Mouse (Mus musculus) retina, postnatal 7 days (tissue): ENCODE results near the gene Gm20388.
A peak's percentile ranks its signal among the peaks of the same experiment; 100 is the strongest.

Experiments used
- DNase-seq: peaks from one replicate; pipeline ENCODE4 v3.0.0-alpha.2; 2012; ENCODE audit warnings: low read depth, low spot score

Gene Gm20388

DNA sequence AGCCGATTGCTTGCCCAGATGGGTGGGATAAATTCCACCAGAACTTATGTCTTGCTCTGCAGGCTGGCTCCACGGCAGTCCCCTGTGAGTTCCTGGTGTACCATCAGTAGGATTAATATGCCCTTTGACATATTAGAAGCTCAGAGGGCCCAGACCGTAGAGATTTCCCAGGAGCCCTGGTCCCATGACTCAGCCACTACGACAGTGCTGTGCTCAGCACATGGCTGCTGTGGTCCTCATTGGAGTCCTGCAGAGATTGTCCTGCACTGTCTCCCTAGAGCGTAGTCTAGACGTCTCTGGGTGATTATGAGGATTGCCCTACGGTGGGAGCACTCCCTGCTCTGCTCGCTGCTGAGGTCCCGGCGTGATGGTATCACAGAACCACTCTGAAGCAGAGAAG is 4384.3 kb downstream of the Gm20388 start:
- no peak for DNase-seq

DNA sequence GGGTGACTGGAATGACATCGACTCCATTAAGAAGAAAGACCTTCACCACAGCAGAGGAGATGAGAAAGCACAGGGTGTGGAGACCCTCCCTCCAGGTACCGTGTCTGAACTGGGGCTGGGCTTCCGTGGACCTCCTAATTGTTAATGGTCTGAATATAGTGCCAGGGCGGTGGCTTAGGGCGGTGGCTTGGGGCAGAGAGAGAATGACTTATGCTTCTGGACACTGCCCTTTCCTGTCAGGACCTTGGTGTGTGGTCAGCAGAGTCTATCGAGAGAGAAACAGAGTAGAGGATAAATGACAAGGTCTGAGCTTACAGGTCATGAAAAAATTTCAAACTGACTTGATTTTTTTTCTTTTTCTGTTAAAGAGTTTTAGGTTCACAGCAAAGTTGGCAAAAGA is 4384.7 kb downstream of the Gm20388 start:
- DNase-seq = no peak

DNA sequence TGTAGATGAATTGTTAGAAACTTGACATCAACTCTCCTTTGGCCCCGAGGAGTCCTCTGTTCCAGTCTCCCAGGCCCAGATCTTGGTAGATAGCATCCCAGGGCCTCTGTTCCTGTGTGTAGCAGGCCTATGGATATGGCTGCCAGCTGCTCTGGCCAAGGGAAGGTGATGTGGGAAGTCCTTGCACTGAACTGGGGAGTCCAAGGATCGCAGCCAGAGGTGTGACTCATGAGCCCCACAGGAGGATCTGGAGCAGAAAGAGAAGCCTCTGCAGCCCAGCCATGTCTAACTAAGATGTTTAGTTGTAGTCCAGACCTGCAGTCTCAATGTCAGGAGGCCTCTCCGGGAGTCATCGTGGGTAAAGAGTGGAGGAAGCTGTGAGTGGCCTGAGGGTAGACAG is 4390.9 kb downstream of the Gm20388 start:
- no peak for DNase-seq

DNA sequence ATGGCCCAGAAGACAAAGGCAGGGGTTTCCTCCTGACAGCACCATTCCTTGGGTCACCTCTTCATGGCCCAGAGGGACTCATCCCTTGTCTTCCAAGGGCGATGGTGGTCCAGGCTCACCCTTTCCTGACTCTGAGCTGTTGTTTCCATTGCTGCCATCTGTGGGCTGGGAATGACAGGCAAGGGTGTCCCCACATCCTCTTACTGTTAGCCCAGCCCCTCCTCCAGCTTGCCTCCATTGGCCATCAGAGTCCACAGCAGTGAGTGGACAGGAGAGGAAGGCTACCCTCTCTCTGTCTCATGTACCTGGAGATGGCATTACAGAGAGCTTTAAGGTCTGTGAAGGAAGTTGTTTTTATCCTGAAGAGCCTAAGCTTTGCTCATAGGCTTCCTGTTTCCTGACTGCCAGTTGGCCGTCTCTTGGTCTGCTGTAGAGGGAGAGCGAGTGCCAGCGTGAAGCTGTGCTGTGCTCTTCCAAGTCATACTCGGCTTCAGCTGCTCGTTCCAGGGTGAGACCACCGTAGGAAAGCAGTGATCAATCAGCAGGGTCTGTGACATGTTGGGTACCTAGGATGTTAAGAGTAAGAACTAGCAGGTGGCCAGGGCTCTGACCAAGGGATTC is 4391.4 kb downstream of the Gm20388 start:
- no peak for DNase-seq

DNA sequence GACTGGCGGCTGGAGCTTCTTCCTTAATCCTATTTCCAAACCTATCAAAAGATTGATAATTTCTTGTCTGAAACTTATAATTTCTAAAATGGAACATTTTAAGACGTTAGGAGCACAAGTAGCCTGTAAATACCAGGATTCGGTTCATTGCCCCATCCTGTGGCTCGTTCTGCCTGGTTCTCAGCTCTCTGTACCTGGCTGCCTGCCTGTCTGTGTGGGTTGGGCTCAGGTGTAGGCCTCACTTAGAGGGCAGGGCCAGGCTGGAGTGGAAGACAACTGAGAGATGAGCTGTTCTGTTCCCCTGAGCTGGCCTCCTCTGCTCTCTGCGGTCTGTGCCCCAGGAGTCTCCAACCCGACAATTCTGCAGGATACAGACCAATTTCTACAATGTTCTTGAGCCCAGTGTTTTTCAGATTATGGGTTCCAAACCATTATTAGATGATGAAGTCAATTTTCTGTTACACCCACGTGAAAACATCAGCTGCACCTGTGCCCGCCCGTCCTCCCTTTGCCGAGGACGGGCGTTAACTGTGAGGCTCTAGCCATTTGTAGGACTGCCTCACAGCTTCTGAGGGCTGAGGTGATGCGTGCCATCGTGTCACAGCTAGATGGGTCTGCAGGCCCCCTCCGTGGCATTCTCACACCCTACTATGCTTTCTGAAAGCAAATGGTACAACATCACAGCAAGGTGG is 4392.7 kb downstream of the Gm20388 start:
- no peak for DNase-seq

DNA sequence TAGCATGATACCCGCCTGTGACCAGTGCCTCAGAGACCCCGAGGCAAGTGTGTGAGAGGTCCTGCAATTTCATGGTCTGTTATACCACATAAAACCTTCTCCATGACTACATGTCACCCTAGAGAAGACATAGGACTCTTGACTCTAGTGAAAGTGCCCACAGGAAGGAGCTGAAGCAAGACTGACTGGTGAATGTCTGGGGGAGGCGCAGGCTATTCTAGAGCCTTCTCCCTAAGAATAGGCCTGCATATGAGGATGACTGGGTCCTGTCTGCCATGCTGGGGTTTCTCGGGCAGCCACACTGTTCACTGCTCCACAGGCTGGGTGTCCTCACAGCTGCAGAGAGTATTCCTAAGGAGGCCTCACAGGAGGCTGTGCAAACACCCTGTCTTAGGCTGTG is 4393.5 kb downstream of the Gm20388 start:
- no peak for DNase-seq

DNA sequence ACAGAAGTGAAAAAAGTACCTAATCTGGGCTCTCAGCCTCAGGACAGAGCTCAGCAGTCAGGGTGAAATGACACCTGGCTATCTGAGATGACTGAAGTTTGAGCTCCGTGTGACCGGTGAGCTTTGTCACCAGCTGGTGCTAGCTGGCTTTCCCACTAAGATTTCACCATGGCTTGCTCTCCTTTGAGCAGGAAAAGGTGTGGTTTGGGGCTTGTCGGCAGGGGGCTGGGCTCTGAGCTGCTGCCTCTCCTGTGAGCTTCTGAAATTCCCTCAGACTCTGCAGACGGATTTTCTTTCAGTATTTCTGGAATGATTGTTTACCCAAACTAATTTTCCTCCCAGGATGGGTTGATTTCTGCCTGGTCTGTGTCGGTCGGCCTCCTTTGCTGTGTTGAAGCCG is 4395.9 kb downstream of the Gm20388 start:
- no peak for DNase-seq

DNA sequence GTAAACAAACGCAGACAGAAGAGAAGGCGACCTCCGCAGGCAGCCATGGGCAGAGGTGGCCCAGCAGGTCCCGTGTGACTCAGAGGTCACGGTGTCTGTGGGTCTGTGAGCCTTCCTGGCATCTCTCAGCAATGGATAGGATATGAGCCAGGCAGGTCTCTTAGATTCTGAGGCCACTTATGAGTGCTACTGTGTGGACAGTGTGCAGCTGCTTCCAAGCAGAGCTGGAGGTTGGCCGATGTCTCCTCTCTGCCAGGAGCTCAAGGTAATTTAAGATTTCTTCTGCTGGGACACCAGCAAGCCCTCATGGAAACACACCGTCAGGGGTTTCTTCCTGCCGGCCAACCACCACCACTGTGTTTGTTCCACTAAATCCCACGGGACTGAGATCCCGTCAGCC is 4397.1 kb downstream of the Gm20388 start:
- DNase-seq = no peak

DNA sequence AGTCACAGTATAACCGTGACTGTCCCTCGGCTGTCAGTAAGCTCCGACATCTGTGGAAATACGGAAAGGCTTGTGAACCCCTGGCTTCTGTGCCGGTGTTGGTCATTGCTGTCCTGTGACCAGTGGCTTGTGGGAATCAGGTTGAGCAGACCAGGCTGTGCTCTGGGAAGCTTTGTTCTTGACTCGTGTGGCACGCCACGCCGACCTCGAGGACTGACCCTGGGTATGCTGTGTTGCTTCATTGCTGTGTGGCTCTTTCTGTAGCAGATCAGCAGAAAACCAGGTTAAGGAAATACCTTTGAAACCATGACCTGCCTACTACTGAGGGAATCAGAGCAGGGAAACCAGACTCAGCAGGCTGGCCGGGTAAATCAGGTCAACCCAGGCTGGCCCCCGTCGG is 4399.9 kb downstream of the Gm20388 start:
- no peak for DNase-seq

DNA sequence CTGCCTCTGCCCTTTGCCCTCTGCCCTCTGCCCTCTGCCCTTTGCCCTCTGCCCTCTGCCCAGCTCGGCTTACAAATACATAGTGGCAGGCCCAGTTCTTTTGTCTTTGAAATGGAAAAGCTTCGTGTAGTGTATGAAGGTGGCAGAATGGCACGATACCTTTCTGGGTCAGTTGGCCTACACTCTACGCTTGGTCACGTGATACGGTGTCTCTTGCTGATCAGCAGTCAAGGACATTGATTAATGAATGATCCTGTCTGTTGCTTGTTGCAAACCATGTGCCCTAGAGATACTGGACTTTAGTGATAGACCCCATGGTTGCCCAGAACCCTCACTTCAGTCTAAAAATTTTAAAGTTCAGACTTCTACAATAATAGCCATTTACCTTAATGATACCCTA is 4400.5 kb downstream of the Gm20388 start:
- no peak for DNase-seq

DNA sequence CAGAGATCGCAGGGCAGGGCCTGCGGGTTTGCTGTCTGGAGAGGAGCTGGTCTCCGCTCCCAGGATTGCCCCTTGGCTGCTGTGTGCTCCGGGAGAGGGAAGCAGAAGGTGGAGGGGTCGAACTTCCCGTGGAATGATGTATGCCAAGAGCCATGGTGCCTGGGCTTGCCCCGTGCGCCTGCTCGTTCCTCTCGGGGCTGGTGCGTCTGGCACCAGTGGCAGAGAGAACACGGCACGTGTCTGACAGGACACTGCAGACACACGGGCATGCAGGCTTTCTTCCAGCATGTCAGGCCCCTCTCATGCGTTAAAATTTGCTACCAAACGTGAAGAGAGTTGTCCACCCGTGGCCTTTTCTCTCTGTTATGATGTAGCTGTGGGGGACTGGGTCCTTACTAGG is 4401.1 kb downstream of the Gm20388 start:
- no peak for DNase-seq

DNA sequence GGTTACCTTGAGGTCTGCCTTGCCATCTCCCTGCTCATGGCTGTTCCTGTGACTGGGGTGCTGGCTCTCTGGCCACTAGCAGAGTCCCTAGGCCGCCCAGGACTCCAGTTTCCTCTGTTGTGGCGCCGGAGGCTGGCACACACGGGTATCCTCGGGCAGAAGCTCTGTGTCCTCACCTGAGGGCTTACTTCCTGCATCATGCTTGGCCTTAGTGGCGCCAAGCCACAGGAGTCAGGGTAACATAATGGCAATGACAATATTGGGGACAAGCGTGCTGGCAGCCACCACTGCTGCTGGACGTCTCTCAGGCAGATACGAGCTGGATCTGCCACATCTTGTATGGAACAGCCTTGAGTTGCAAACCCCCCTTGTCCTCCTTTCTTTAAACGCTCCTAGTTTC is 4401.6 kb downstream of the Gm20388 start:
- DNase-seq = no peak

DNA sequence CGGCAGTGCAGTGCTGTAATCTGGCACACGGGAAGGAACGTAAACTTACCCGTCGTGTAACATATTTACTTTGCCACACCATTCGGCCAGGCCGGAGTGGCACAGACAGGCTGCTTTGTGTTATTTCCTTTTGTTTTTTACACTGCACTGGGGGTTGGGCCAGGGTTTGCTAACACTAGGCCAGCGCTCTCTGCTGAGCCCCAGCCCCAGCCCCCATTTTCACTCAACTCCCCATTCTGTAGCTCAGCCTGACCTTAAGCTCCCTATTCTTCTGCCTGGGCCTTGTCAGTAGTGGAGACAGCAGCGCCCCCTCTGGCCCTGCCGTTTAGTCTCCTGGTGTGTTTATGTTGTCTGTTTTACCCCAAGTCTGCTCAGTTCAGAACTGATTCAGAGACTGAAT is 4404.2 kb downstream of the Gm20388 start:
- no peak for DNase-seq

DNA sequence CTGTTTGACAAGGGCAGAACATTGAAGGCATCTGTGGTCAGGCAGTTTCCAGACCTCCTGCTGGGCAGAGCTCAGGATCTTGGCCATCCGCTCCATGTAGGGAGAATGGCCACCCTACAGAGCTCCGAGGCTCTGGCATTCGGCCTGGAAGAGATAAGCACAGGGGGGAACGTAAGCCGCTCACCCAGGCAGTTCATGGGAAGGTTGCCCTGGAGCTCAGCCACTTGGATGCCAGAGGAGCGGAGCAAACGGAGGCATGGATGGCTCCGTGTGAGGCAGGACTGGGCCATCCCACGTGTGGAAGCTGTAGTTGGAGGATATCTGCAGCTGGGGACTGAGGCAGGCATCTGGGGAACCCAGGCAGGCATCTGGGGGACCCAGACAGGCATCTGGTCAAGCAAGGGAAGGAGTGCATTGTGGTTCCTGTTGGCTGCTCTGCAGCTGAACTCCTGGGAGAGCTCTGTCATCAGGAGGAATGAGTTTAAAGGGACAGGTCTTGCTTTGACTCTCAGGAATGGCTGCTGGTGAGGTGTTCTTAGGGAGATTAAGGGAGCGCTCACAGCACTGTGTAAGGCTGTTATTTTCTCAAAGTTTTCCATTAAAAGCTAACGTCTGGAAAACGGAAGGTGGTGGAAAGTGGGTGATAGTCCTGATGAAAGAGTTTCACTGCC is 4406.0 kb downstream of the Gm20388 start:
- DNase-seq = peak; percentile 62

DNA sequence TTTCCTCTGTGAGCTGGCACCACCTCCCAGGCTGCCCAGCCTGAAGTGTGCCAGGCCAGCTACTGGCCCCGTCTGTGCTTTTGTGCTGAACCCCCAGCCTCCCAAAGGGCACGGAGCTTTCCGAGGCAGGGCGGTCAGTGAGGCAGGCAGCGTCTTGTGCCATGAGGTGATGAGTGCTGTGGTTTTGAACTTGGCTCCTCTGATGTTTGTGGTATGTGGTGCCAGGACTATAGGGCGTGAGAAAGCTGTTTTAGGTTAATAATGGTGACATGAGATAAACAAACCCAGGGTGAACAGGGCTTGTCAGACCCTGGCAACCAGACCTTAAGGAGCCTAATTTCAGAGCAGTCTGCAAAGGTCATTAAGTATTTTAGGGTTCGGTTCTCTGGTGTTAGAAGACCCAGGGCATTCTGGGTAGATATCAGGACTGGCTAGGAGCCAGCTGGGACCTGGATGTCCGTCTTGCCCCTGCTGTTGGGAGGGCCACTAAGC is 4406.6 kb downstream of the Gm20388 start:
- no peak for DNase-seq

DNA sequence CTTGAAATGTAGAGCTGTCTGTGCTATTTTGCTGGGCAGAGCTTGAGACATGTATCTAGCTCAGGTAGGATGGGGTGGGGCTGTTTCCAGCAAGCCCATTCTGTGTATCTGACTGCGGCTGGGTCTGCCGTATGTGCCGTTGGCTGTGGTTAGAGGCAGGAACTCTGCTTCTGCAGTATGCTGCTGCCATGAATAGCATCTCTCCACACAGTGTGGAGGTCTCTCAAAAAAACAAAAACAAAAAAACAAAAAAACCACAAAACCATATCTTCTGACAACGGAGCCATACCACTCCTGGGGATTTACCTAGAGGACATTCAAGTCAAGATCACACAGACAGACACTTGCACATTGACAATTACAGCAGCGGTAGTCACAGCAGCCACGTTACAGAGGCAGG is 4407.2 kb downstream of the Gm20388 start:
- DNase-seq = no peak

DNA sequence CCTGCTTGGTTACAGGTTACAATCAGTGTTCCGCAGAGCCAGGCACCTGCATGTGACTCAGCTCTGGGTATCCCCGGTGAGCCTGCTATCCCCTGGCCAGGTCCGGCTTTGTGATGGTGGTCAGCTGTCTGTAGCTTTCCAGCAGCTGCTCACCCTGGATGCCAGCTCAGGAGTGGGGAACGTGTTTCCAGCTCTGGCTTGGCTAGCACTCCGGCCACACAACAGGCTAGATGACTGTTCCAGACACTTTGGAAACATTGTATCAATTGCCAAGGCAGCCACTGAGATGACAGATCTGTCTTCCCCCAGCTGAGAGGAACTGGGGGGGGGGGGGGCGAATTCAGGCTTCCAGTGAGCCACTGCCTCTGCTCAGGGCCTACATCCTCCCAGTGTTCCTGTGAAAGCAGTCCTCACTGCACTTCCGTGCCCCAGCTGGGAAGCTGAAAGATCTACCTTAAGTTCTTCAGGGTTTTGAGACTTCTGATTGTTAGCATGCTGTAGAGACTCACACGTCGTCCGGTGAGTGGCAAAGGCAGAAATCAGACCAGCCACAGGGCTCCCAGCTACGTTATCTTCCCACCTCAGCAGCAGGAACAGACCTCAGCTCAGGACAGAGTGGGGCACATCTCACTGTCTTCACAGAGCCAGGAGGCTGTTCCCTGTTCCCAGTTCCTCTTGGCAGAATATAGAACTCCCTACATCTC is 4408.1 kb downstream of the Gm20388 start:
- no peak for DNase-seq

DNA sequence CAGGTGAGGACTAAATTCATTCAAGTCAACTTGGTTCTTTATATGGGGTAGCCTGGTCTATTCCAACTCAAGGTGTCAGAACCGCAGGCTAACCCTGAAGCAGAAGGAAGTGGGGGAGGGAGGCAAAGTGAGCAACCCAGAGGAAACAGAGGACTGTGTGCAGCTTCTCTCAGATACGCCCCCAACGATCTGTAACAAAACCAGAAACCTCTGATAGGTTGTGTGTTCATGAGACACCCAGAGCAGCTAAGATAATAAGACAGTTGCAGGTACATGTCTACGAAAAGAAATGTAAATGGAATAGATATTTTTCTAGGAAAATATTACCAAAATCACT is 4408.6 kb downstream of the Gm20388 start:
- no peak for DNase-seq

DNA sequence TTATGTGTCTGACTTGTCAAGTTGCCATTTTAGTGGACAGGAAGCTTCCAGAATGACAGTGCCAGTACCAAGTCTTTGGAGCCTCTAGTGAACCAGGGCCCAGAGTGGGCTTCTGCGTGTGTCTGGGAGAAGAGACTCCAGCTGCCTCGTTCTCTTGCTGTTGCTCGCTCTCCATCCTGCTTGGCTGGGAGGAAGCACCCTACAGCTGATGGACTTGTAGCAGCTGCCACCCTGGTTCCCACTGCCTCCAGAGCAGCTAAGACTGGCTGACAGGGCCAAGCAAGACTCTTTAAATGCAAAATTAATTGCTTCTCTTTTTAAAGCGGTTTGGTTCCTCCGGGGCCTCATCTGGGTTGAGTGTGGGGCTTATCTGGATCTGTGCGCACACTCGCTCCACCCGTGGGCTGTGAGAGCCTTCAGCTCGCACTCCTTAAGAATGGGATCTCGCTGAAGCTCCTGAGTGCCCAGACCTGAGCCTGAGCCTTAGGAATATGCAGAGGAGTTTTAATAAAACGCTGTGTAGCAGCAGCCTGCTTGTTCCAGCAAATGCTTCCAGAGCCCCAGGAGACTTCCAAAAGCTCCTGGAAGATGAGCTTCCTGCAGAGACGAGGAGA is 4410.7 kb downstream of the Gm20388 start:
- DNase-seq = no peak

DNA sequence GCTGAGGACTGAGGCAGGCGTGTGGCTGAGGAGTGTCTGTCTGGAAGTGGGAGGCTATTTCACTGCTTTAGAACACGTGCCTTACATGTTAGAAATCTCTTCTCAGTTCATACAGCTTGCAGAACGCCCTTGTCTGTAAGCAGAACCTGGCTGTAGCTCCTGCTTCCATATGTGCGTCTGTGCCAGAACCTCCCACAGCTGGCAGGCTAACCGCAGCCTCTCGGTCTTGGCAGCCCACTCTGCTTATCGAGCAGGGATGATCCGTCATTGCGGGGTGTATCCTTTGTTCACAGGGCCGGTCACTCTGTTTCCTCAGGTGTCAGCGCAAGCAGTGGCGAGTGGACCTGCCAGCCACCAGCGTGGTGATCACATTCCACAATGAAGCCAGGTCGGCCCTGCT is 4412.7 kb downstream of the Gm20388 start:
- DNase-seq = no peak

DNA sequence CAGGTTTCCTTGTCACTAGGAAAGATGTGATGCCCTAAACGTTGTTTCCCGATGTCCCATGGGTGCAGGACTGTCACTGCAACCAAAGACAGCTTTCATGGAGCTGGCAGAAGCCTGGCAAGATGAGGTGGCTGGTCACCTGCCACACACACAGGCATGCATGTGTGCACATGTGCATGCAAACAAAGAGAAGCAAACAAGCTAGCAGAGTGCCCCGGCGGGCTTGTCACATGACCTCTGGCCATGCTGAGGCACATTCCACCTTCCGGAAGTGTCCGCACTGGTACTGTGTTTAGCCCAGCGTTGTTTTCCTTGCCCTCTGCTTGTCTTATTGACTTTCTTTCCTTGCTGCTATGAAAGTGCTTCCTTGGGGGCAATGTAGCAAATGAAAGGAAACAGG is 4417.6 kb downstream of the Gm20388 start:
- no peak for DNase-seq

DNA sequence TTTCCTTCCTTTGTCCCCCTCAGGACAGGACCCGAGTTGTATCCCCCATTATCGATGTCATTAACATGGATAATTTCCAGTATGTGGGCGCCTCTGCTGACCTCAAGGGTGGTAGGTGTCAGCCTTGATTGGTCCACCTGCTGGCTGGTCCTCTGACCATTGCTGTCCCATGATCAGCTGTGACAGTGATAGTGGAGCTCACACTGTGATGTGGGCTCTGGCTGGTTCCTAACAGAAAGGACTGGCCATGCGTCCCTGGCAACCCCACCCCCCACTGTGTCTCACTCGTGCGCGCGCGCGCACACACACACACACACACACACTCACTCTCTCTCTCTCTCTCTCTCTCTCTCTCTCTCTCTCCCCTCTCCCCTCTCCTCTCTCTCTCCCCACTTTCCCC is 4419.0 kb downstream of the Gm20388 start:
- no peak for DNase-seq
